Comparison of ENCODE assay signal across 21 mouse cellular contexts in genomic region chr14:122917676-122918075, GRCm38 (mm10). TPM values are rescaled to one million over a fixed set of nuclear protein-coding genes. Genes with fewer than 3 reads are reported as not detected.
DNase-seq lines count a peak whose midpoint lies in the region; ATAC-seq and TF ChIP-seq lines count a peak whose summit lies in the region.
"Had no signal": no experiment of that assay in that cellular context is flagged by ENCODE, and none has a peak within 500 bp of the region (broad histone marks: within the 10 kb centered on the region; RNA-seq: fewer than 3 reads in every experiment).

No protein-coding gene starts in this region.

- no peak overlapping the region for H3K4me3 ChIP-seq in intestine, postnatal 0 days (ENCODE audit: low read depth, low read length)
- H3K4me3 ChIP-seq in intestine, embryonic 16.5 days (ENCODE audit: low read length): no peak overlapping the region
- H3K4me3 ChIP-seq: embryonic facial prominence, embryonic 10.5 days; embryonic facial prominence, embryonic 12.5 days; erythroblast, embryonic 14.5 days; forebrain, embryonic 10.5 days; forebrain, embryonic 12.5 days had no signal

- 89% methylated on average over 1 of the region's 1 CpGs for WGBS in intestine, postnatal 0 days
- 96% methylated on average over 1 of the region's 1 CpGs for WGBS in intestine, embryonic 16.5 days

- H3K27me3 ChIP-seq in intestine, postnatal 0 days (replicated peaks; ENCODE audit: control insufficient read depth, insufficient read depth, low read length): no peaks in the 10 kb centered on the region
- no peaks in the 10 kb centered on the region for H3K27me3 ChIP-seq in intestine, embryonic 16.5 days (replicated peaks; ENCODE audit: control insufficient read depth, insufficient read depth, low read length)
- H3K27me3 ChIP-seq: embryonic facial prominence, embryonic 12.5 days; Patski had no signal

- TF ChIP-seq CTCF in intestine, postnatal 0 days (IDR thresholded peaks at IDR 0.05; ENCODE audit: low read depth): no peak

- H3K9me3 ChIP-seq in intestine, postnatal 0 days (ENCODE audit: control insufficient read depth): no peaks in the 10 kb centered on the region
- H3K9me3 ChIP-seq in intestine, embryonic 16.5 days (ENCODE audit: control insufficient read depth, low read length): no peaks in the 10 kb centered on the region
- H3K9me3 ChIP-seq: embryonic facial prominence, embryonic 10.5 days; embryonic facial prominence, embryonic 12.5 days; forebrain, embryonic 10.5 days; forebrain, embryonic 12.5 days; G1E had no signal

- no peak overlapping the region for H3K27ac ChIP-seq in intestine, postnatal 0 days (ENCODE audit: low read depth, low read length)
- H3K27ac ChIP-seq in intestine, embryonic 16.5 days (ENCODE audit: low read length): no peak overlapping the region
- H3K27ac ChIP-seq: embryonic facial prominence, embryonic 10.5 days; embryonic facial prominence, embryonic 12.5 days; forebrain, embryonic 10.5 days; forebrain, embryonic 12.5 days had no signal

- no peaks in the 10 kb centered on the region for H3K36me3 ChIP-seq in intestine, postnatal 0 days (ENCODE audit: control insufficient read depth, insufficient read depth)
- H3K36me3 ChIP-seq in intestine, embryonic 16.5 days (ENCODE audit: control insufficient read depth, insufficient read depth, low read length): no peaks in the 10 kb centered on the region

- H3K4me1 ChIP-seq in intestine, postnatal 0 days (replicated peaks; ENCODE audit: control insufficient read depth, insufficient read depth, low read length): no peaks in the 10 kb centered on the region; the same call in 1 of the 2 replicates
- H3K4me1 ChIP-seq in intestine, embryonic 16.5 days (ENCODE audit: control insufficient read depth, insufficient read depth, low read length): 0 out of 2 replicates have a peak, but pooled peaks cover 4% of the 10 kb centered on the region
- H3K4me1 ChIP-seq: embryonic facial prominence, embryonic 12.5 days had no signal

- peak; percentile 1 for DNase-seq in cerebellum, adult 9-11 months
- no peak for DNase-seq in cerebellum, adult 9-10 months
- no peak for DNase-seq in kidney, postnatal 25 days
- DNase-seq: adrenal gland, adult 8-10 months; adrenal gland, postnatal 14 days; adrenal gland, postnatal 36 days; cerebellum, adult 11-12 months; cerebellum, postnatal 10 days; cerebellum, postnatal 25 days had no signal

- no peak overlapping the region for H3K4me2 ChIP-seq in intestine, postnatal 0 days (replicated peaks; ENCODE audit: low read depth)
- no peak overlapping the region for H3K4me2 ChIP-seq in intestine, embryonic 16.5 days (ENCODE audit: low read depth, low read length)
- H3K4me2 ChIP-seq: embryonic facial prominence, embryonic 12.5 days; forebrain, embryonic 12.5 days had no signal

- H3K9ac ChIP-seq in intestine, postnatal 0 days (ENCODE audit: low read depth, low read length): no peak overlapping the region
- no peak overlapping the region for H3K9ac ChIP-seq in intestine, embryonic 16.5 days (ENCODE audit: low read depth, low read length)
- H3K9ac ChIP-seq: embryonic facial prominence, embryonic 12.5 days; forebrain, embryonic 12.5 days had no signal

- ATAC-seq in intestine, postnatal 0 days: 0 out of 2 replicates have a peak, but pooled peaks have one; percentile 23
- no peak for ATAC-seq in intestine, embryonic 16.5 days
- ATAC-seq: activated CD4-positive, CD25-positive, alpha-beta regulatory T cell, adult 4 months; forebrain, embryonic 14.5 days; forebrain, embryonic 16.5 days; Patski had no signal

RNA-seq across cellular contexts. Expression of gene Ggact, which starts 4.1 kb away (rescaled TPM):
- polyA plus RNA-seq in intestine, postnatal 0 days (2015; fragmentation: Nextera tagmentation; extraction: Ambion mirVana): 59.5 and 64.1 TPM in 2 replicates
- 49.1 and 50.4 TPM in 2 replicates for polyA plus RNA-seq in intestine, embryonic 16.5 days (2015; fragmentation: Nextera tagmentation; extraction: Ambion mirVana)
